Mouse (Mus musculus) frontal cortex, adult 2 months (tissue): ENCODE measurements at regions not wholly inside any gene's neighbourhood (a gene's known extent, or its start where the extent isn't known, plus 50 kb on each side); places are given as distances from the start of the nearest gene placed in this dataset.
"Not testable (repeated sequence)": the region's sequence is repeated elsewhere in the genome, so short reads cannot be mapped to it uniquely, and the experiment has no call there.

Experiments used
- DNase-seq, 2 experiments: peaks; one replicate each; pipeline ENCODE4 v3.0.0; 2022; ENCODE audit warnings: low spot score in 1 of 2; ENCODE audit errors: extremely low spot score in 1 of 2

DNA sequence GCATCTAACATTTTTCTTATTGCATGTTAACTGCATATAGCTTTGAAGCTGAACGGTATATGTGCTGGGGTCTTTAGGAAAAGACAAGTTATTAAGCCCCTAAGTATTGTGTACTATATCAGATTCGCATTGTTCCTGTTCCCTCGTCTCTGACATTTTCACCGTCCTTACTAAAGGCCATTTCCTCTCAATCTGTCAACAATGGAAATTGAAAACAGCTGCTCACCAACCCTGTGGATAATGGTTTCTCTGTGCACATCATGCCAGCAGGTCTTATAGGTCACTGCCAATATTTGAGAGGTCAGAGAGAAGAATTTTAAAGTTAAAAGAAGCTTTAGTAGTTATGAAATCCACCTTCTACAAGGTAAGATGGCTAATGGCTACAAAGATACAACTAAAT lies 797.4 kb upstream of the Impad1 start:
- no peak for DNase-seq

DNA sequence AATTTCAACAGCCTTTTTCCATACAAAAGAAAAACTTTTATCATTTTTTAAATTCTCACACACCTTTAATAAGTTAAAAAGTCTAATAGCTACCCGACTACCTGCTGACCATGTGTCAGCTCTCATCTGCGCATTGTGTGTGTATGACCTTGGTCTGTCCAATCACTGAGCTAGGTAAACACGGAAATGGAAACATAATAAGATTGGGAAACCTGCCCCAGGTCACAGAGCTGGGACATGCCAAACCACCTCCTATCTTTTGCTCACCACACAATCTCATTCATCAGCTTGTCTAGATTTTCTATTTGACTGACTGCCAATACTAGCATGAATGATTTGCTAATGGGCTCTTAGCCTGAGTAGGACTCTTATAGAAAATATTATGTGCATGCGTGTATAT lies 794.3 kb upstream of the Impad1 start:
- no peak for DNase-seq

DNA sequence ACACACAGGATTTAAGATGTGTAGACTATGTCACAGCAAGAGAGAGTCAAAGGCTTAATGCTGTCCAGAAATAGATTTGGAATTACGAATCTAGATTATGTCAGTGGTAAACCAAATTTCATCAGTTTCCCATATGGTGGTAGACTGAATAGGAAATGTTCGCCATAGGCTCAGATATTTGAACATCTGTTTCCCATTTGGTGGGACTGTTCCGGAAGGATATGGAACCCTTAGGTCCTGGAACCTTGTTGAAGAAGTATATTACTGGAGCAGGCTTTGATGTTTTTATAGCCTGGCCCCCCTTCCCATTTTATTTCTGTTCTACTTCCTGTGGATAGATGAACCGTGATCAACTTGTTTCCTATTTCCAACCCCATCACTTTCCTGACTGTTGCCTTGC lies 792.0 kb upstream of the Impad1 start:
- no peak for DNase-seq

DNA sequence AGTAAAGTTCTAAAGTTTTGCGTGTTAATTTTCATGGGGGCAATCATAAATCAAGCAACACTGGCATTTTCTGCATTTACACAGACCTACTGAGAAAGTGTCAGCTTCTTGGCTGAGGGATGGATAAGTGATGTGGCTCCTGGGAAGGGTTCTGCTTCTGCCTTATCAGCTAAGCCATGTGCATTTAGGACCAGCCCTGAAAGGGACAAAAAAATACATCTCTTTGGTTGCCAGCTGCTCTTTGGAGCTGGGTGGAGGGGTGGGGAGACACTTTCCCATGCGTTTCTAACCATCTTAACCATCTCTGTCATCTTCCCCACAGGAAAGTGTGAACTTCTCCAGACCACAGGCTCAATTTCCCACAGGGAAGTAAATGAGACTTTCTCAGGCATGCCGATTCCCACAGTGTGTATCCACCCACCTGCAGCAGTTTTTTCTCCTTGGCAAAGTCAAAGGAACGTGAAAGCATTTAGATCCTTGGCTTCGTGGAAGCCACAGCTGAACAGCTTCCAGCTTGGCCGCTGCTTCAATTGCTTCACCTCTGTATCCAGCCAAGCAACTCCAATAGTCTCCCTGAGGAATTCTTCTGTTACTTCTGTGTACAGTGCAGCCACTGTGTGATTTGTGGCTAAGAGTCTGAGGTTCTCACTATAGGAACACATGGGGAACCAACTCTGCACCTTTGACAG lies 791.0 kb upstream of the Impad1 start:
- DNase-seq: peak in 1 of 2 experiments; percentile 17

DNA sequence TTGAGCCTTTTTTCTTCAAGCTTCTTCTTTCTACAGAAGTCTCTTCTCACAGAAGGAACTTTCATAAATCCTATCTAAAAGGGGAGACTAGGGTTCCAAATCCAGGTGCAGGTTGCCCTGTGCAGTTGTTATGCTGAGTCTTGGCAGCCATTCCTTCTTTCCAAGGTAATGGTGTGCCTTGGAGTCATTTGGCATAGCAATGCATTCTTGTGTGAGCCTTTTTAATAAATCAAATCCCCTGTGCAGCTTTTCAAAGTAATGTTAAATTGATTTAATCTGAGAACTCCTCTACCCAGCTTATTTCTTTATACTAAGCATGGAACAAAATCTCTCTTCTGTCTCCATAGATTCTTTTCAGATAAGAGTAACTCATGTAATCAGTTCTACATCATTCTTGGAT lies 774.9 kb upstream of the Impad1 start:
- DNase-seq: no peak

DNA sequence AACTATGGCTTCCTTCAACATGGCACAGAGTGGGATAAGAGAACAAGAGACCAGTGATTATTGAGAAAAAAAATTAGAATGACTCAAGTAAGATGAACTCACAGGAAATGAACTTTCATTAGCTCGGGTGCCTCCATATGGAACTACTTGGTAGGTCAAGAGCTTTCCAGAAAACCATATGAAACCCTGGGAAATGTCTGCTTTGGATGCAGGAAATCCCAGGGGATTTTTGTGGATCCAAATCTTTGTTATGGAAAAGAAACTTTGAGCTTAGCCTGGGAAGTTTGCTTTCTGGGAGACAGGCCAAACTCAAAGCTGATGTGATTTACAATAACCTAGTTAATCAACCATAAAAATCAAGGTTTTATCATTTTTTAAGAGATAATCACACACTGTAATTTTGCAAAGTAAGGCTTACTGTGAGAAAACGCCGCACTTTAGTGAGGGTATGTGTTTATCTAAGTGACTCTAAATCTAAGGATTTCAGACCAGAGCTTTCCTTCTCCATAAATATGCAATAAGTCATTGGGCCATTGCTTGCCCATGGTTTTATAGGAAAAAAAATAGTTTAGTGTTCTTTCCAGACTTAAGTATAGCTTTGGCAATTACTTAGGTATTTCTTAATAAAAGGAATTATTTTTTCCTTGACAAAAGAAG lies 767.0 kb upstream of the Impad1 start:
- no peak for DNase-seq

DNA sequence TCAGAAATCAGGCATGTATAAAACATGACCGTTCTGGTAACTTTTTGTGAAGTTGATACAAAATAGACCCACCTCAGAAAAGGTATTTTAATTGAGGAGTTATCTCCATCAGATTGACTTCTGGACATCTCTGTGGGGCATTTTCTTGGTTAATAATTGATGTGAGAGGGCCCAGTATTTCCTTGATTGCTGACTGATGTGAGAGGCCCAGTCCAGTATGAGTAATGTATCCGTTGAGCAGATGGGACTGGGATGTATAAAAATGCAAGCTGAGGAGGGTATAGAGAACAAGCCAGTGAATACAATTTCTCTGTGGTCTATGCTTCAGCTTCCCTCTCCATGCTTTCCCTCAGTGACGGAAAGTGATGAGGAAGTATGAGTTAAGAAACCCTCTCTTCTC lies 747.0 kb upstream of the Impad1 start:
- no peak for DNase-seq

DNA sequence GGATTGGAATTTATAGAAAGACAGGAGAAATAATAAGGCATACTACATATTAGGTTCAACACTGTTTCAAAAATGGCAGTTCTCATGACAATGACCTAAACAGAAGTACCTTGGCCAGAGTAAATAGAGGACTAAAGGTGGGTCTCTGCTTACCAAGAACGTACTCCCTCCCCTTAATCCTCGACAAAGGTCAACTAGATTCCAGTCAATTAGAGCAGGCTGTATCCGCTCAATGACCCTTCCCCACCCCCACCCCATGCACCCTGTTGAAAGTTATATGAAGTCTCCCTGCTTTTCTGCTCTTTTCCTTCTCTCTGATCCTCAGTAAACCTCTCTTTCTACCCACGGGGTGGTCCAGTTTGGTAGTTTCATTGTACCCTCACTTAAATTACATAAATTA lies 737.3 kb upstream of the Impad1 start:
- no peak for DNase-seq

DNA sequence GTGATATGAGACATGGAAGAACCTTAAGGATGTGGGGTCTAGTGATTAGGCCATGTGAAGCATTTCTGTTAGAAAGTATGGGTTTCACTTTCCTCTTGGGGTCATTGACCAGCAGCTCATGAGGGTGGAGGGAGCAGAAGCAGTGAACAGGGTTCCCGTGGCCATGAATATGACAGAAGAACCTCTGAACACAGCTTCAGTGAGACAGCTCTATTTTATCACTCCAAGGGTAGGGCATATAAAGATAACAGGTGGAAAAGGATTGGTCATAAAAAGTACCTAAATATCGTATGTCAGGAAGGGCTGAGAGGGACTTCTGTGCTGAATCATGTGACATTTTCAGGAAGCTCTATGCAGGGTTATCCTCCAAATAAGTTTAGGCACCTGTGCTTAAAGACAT lies 725.4 kb upstream of the Impad1 start:
- DNase-seq: no peak

DNA sequence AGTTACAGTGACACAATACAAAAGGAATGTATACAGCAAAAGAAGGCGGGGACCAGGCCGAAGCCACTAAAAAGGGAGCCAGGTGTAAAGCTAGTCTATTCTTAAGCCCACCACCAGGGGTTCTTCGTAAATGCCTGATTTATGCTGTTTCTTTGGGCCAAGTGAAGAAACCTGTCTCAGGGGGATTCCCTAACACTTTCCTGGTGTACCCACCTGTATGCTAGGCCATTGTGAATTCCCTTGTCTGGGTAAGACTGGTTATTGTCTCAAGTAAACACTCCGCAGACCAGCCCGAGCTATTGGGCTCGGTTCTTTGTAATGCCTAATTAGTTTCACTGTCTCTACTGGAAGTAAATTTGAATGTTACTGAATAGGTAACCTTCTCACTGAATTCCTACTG lies 722.3 kb upstream of the Impad1 start:
- not testable (repeated sequence) for DNase-seq

DNA sequence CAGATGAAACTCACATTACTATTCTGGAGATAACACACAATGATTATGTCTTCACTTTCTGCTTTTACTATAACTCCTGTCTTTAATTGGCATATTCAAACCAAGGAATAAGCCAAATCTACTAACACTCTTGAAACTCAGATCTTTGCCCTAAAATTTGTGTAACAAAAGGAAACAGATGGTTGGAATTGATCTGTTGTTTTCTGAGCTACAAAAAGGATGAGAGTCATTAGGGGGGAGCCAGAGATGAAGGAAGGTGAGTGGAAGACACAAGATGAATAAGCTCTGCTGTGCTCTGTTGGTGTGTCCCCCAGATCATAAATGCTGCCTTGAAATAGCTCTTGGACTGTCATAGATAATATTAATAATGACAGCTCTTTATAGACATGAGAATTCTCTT lies 718.6 kb upstream of the Impad1 start:
- DNase-seq: no peak

DNA sequence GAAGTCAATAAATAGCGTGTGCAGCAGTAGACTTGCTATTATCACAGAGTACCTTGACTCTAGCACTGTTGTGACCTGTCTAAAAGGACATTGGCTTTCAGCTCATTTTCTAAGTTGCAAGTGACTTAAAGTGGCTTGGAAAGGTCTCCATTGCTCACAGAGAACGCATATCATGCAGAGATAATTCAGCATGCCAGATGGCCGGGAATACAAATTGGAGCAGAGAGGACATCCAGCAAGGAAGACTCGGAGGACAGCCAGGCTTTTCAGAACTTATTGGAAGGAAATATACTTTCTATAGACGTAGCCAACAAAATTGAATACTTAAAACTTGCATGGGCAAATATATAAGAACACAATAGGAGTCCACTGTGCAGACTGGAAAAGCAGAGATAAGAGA lies 716.2 kb upstream of the Impad1 start:
- peak in 1 of 2 experiments; percentile 8 for DNase-seq

DNA sequence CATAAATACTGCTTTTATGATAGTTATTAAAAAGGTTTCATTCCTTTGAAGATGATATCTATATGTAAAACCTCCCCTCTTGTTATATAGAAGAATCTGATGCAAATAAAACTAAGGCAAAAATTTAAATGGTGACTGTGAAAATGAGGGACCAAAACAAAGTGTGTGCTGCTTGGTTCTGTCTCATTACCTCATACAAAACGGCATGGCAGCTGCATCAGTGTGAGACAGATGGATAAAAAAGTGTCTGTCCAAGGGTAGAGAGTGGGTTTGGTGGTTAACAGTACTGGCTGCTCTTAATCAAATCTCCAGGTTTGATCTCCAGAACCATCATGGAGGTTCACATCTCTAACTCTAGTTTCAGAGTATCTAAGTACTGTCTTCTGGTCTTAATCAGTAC lies 701.9 kb upstream of the Impad1 start:
- DNase-seq: no peak

DNA sequence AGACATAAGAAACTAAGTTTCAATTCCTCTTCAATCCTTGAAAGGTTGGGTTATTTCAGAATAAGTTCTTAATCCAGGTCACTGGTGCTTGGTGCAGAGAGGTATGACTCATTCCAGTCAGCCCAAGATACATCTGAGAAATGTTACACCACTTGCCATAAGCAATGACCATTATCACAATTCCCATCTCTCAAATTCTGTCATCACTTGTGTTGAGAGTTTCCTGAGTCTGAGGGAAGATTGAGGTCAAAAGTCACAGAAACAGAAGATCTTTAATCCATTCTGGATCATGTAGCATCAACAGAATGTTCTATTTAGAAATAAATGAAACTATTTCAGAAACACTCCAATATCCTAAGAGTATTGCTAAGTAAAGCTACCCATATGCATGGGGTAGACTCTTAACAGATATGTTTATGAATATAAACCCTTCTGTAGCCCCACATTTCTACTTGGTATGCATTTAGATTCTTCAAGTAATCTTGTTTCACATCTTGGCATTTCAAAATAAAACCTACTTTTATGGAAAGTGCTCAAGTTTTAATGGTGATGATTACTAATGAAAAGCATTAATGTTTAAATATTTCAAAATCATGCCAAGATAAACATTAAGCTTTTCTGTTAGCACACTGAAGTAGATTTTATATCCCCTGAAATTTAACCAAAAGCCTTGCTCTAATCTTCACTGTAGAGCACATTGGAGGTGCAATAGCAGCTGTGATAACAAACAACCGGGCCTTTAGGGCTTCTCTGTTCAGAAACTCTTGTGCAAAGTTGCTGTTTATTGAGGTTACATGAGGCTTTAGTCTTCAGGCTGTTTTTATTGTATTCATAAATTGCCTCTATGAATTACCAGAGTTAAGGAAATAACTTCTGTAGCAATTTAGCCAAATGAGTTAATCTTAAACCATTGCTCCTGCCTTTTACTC lies 701.2 kb upstream of the Impad1 start:
- no peak for DNase-seq

DNA sequence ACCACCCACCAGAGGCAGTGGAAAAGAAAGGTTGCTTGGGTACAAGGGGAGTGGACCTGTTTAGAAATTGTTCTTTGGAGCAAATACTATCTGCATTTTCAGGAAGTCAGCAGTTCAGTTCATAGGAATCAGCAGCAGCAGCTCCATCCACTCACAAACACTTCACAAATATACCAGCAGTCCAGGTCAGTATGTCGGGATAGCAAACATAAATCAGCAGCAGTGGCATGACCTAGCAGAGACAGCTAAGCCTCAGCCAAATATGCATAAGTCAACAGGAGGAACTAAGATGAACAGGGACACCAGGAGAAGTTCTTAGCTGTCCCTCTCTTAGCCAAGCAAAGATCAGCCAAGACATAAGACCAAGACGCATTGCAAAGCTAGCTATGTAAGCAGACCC lies 693.6 kb upstream of the Impad1 start:
- DNase-seq: no peak

DNA sequence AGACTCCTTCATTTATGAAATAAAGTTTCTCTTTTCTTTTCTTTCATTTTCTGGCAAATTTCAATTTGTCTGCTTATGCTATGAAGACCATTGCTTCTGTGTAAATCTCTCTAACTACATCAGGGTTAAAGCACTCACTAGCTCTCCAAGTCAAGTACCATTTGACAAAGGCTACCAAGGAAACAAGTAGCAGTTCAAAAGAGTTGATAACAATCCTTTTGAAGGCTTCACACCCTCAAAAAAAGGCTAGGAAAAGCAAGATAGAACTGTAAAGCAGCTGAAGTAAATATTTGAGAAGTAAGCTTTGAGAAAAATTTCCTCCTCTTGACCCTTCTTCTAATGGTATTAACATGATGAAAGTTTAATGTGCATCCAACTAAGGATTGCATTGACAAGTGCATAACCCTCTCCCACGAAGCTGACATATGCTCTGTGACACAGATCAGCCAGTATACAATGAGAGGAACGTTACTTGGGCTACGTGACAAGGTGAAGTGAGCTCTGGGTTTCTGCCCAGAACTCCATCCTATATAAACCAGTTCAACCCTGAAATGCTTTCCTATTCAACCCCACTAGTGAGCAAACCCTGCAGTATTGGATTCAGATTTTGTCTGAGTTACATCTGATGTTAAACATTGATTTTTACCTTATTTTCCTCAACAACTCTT lies 678.9 kb upstream of the Impad1 start:
- DNase-seq: no peak

DNA sequence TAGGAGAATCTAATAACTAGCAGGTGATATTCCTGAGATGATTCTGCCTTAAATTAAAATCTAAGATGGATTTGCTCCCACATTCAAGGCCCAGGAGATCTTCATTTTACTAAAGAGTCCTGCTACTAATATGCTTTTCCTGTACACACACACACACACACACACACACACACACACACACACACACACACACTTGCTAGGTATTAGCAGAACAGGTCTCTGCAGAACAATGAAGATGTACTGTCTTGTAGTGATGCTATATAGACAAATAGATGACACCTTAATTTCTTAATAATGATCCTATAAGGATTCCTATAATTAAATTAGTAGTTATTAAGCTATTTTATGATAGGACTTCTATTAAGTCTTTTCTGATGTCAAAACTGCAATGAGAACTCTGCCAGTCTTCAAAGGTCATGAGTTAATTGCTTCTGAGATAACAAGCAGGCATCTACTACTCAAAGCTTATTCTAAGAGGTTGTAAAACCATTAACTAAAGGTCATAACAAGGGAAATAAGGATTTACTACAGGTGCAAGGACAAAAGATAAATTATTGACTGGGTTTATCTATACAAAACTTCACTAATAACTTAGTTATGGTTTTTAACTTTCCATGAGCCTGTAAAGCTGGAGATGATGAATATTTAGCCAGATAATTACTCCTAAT lies 666.0 kb upstream of the Impad1 start:
- DNase-seq: no peak

DNA sequence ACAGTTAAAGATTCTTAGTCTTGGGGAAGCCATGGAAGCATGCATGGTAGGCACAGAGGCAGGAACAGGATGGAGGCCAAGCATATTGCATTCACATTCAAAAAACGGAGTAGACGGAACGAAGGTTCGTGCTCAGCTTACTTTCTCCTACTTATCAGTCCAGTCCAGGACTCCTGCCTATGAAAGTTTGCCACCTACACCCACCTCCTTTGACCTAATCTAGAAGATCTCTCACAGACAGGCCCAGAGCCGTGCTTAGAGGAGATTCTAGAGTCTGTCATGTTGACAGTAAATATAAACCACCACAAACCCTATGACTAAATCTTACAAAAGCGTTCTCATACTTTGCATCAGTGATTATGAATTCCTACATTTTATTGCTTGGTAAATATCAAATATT lies 657.3 kb upstream of the Impad1 start:
- DNase-seq: no peak

DNA sequence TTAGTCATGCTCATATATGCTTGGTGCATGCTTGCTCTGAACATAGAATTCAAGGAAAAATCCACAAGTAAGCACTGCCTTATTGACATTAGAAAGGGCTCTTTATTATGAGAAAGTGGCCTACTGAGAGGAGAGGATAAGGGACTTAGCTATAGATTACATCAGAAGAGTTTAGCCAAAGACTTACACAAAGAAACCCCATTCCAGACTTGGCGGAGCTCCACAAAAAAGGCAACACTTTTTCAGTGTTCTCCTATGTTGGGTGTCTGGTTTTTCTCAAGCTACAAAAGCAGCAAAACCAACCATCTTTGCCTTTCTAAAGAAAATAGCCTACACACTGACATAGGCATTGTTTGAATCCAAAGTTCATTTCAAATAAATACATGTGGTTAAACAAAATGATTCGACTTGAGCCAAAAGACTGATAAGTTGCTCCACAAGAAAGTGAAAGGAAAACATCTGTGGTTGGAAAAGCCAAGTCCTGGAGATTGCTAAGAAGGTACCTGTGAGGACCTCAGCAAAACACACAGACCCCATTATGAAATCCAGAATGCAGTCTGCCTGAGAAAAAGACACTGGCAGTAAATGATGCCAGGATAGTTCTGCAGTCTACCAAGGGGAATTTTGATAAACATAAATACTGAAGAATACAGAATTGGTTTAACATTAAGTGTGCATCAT lies 648.3 kb upstream of the Impad1 start:
- no peak for DNase-seq

DNA sequence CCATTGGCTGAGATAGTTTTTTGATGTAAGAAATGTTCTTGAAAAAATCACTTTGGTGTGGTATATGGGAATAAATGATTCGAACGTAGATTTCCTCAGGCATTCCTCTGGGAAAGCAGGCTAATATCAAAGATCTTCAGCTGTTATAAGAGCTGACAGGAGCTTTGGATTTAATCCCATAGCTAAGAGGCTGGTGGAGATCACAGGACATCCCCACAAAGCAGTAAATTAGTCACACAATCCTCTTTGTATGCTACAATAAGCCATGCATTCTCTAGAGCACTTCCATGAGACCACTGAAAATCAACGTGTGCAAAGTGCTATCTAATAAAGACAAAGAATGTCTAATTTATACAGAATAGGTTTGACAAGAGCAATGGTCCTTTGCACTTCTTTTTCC lies 643.9 kb upstream of the Impad1 start:
- no peak for DNase-seq
